Mouse (Mus musculus) thymus, adult 2 months (tissue): Measurements from ENCODE around the gene Prelid3b. TPM values are rescaled to one million over a fixed set of nuclear protein-coding genes. Genes with fewer than 3 reads are reported as not detected.

ENCODE experiments used
- DNase-seq: peaks from one replicate; pipeline ENCODE4 v3.0.0; 2021
- H3K27ac ChIP-seq: fragments of 200-500 bp; 2 replicates; pipeline ENCODE4 v1.5.1; 2012; ENCODE audit warnings: low read length, control low read depth; ENCODE audit not compliant: control insufficient read depth, insufficient read depth
- H3K27me3 ChIP-seq: fragments of 200-500 bp; 2 replicates; pipeline ENCODE4 v1.6.1; 2012; ENCODE audit warnings: mild to moderate bottlenecking, low read length, moderate library complexity, mixed read lengths; ENCODE audit not compliant: control insufficient read depth, insufficient read depth
- H3K36me3 ChIP-seq: fragments of 200-500 bp; 2 replicates; pipeline ENCODE4 v1.6.1; 2012; ENCODE audit warnings: mild to moderate bottlenecking, low read length, moderate library complexity; ENCODE audit not compliant: control insufficient read depth, insufficient read depth
- H3K4me1 ChIP-seq: fragments of 200-500 bp; replicated peaks from 2 replicates; pipeline ENCODE4 v1.6.1; 2012; ENCODE audit warnings: low read length; ENCODE audit not compliant: control insufficient read depth, insufficient read depth
- H3K4me3 ChIP-seq: fragments of 200-500 bp; 2 replicates; pipeline ENCODE4 v1.5.1; 2012; ENCODE audit warnings: mild to moderate bottlenecking, low read length, control low read depth, moderate library complexity; ENCODE audit not compliant: control insufficient read depth, insufficient read depth
- CTCF ChIP-seq: fragments of 200-500 bp; IDR thresholded peaks from 2 replicates; pipeline ENCODE4 v1.5.1; 2012; ENCODE audit warnings: mild to moderate bottlenecking, control low read depth, low read length, moderate library complexity, borderline replicate concordance; ENCODE audit not compliant: control insufficient read depth, poor library complexity, insufficient read depth; ENCODE audit errors: extremely low read depth
- POLR2A ChIP-seq: fragments of 200-500 bp; IDR thresholded peaks from 2 replicates; pipeline ENCODE4 v1.6.1; 2012; ENCODE audit warnings: mild to moderate bottlenecking, low read length, control low read depth, moderate library complexity; ENCODE audit not compliant: control insufficient read depth, poor library complexity, insufficient read depth; ENCODE audit errors: extremely low read depth
- WGBS: fragments of 180-500 bp; shearing (Covaris S2); methylation state at CpG from one replicate; pipeline ENCODE4 v1.1.7; 2018; 5-methylcytosine and 5-hydroxymethylcytosine counted together
- polyA plus RNA-seq: library from polyadenylated mRNA; depleted of rRNA; stranded (reverse); fragments of >200 nt; gene quantifications from 2 replicates; pipeline ENCODE4 v1.2.3, GENCODE M21; 2012

The Prelid3b gene
- polyA plus RNA-seq, 1 experiment: 62.8 TPM

GRCm38 (mm10) chr2:174487005-174487404 lies 14.1 kb upstream of the Prelid3b start:
- Histone ChIP-seq H3K4me3 (no peak overlapping the region), H3K27ac (no peak overlapping the region), H3K36me3 (no peaks in the 10 kb centered on the region), H3K4me1 (no peaks in the 10 kb centered on the region), H3K27me3 (no peaks in the 10 kb centered on the region)
- WGBS: 92% methylated on average over 5 of the region's 5 CpGs
- no peak for DNase-seq
- TF ChIP-seq CTCF (no peak), POLR2A (no peak)

GRCm38 (mm10) chr2:174478746-174479145 lies 5.9 kb upstream of the Prelid3b start:
- no peak overlapping the region for H3K4me3 ChIP-seq
- H3K27ac ChIP-seq: no peak overlapping the region
- DNase-seq: no peak
- no peaks in the 10 kb centered on the region for H3K36me3 ChIP-seq
- 82% methylated on average over 5 of the region's 5 CpGs for WGBS
- no peaks in the 10 kb centered on the region for H3K27me3 ChIP-seq
- H3K4me1 ChIP-seq: peaks cover 4% of the 10 kb centered on the region
- TF ChIP-seq CTCF: no peak
- no peak for TF ChIP-seq POLR2A

GRCm38 (mm10) chr2:174477543-174478319 lies 4.8 kb upstream of the Prelid3b start:
- TF ChIP-seq CTCF (no peak), POLR2A (no peak)
- Histone ChIP-seq H3K27me3 (no peaks in the 10 kb centered on the region), H3K36me3 (no peaks in the 10 kb centered on the region), H3K27ac (no peak overlapping the region), H3K4me1 (peaks cover 9% of the 10 kb centered on the region), H3K4me3 (no peak overlapping the region)
- WGBS: 93% methylated on average over 3 of the region's 3 CpGs
- DNase-seq: no peak

- DNase-seq: peak; percentile 6
- no peaks in the 10 kb centered on the region for H3K36me3 ChIP-seq
- TF ChIP-seq POLR2A: no peak
- no peak for TF ChIP-seq CTCF
- H3K4me3 ChIP-seq: no peak overlapping the region
- peaks cover 17% of the 10 kb centered on the region for H3K4me1 ChIP-seq
- no peak overlapping the region for H3K27ac ChIP-seq
- WGBS: 89% methylated on average over 5 of the region's 5 CpGs
- H3K27me3 ChIP-seq: no peaks in the 10 kb centered on the region
Measured at GRCm38 (mm10) chr2:174473550-174473927, 658 bp upstream of the Prelid3b start.

- no peaks in the 10 kb centered on the region for H3K27me3 ChIP-seq
- TF ChIP-seq POLR2A (no peak), CTCF (no peak)
- WGBS: 8% methylated on average over 30 of the region's 30 CpGs
- peaks cover 17% of the 10 kb centered on the region for H3K4me1 ChIP-seq
- H3K4me3 ChIP-seq: peak overlapping the region; percentile 79
- H3K36me3 ChIP-seq: no peaks in the 10 kb centered on the region
- DNase-seq: no peak
- H3K27ac ChIP-seq: 0 out of 2 replicates have a peak overlapping the region, but pooled peaks have one; percentile 13
Measured at GRCm38 (mm10) chr2:174472407-174472806, 474 bp downstream of the Prelid3b start.

GRCm38 (mm10) chr2:174470786-174471405 lies 2.0 kb downstream of the Prelid3b start:
- Histone ChIP-seq H3K4me1 (peaks cover 17% of the 10 kb centered on the region), H3K27me3 (no peaks in the 10 kb centered on the region), H3K4me3 (no peak overlapping the region), H3K36me3 (0 out of 2 replicates have a peak, but pooled peaks cover 8% of the 10 kb centered on the region), H3K27ac (no peak overlapping the region)
- WGBS: 97% methylated on average over 7 of the region's 7 CpGs
- TF ChIP-seq CTCF (no peak), POLR2A (no peak)
- DNase-seq: no peak

GRCm38 (mm10) chr2:174470333-174470732 lies 2.5 kb downstream of the Prelid3b start:
- H3K4me1 ChIP-seq: peaks cover 17% of the 10 kb centered on the region
- 89% methylated on average over 4 of the region's 4 CpGs for WGBS

More at GRCm38 (mm10) chr2:174470333-174470732, 2.5 kb downstream of the Prelid3b start:
- peaks cover 8% of the 10 kb centered on the region; the same call in 1 of the 2 replicates for H3K36me3 ChIP-seq
- TF ChIP-seq CTCF (no peak), POLR2A (no peak)
- H3K27ac ChIP-seq: no peak overlapping the region
- no peak for DNase-seq
- no peaks in the 10 kb centered on the region for H3K27me3 ChIP-seq
- no peak overlapping the region for H3K4me3 ChIP-seq
